Mouse (Mus musculus) embryo, embryonic 11.5 days (tissue): ENCODE measurements around the gene Hs1bp3.

Experiments
- DNase-seq: peaks from one replicate; pipeline ENCODE4 v3.0.0-alpha.2; 2012; ENCODE audit warnings: low read depth, low spot score

Hs1bp3 gene

GRCm38 (mm10) chr12:8336601-8337285 lies 23.5 kb downstream of the Hs1bp3 start:
- DNase-seq: no peak

- no peak for DNase-seq
Measured at GRCm38 (mm10) chr12:8337286-8338060, 24.2 kb downstream of the Hs1bp3 start.

- no peak for DNase-seq
Measured at GRCm38 (mm10) chr12:8338491-8338890, 25.3 kb downstream of the Hs1bp3 start.

- DNase-seq: no peak
Measured at GRCm38 (mm10) chr12:8338918-8339317, 25.7 kb downstream of the Hs1bp3 start.

- no peak for DNase-seq
Measured at GRCm38 (mm10) chr12:8339591-8340319, 26.5 kb downstream of the Hs1bp3 start.

- DNase-seq: no peak
Measured at GRCm38 (mm10) chr12:8341008-8341407, 27.8 kb downstream of the Hs1bp3 start.

GRCm38 (mm10) chr12:8343381-8343780 lies 30.1 kb downstream of the Hs1bp3 start:
- DNase-seq: no peak

- no peak for DNase-seq
Measured at GRCm38 (mm10) chr12:8344897-8345296, 31.7 kb downstream of the Hs1bp3 start.

GRCm38 (mm10) chr12:8345539-8345938 lies 32.3 kb downstream of the Hs1bp3 start:
- no peak for DNase-seq

GRCm38 (mm10) chr12:8347746-8348462 lies 34.7 kb downstream of the Hs1bp3 start:
- no peak for DNase-seq

GRCm38 (mm10) chr12:8348733-8349513 lies 35.7 kb downstream of the Hs1bp3 start:
- no peak for DNase-seq

GRCm38 (mm10) chr12:8351025-8351903 lies 38.0 kb downstream of the Hs1bp3 start:
- DNase-seq: no peak

GRCm38 (mm10) chr12:8353071-8353470 lies 39.8 kb downstream of the Hs1bp3 start:
- DNase-seq: no peak

- no peak for DNase-seq
Measured at GRCm38 (mm10) chr12:8354187-8354586, 41.0 kb downstream of the Hs1bp3 start.

GRCm38 (mm10) chr12:8355011-8355410 lies 41.8 kb downstream of the Hs1bp3 start:
- DNase-seq: no peak

- no peak for DNase-seq
Measured at GRCm38 (mm10) chr12:8357449-8357848, 44.2 kb downstream of the Hs1bp3 start.

- no peak for DNase-seq
Measured at GRCm38 (mm10) chr12:8358344-8358966, 45.2 kb downstream of the Hs1bp3 start.

GRCm38 (mm10) chr12:8359418-8360112 lies 46.3 kb downstream of the Hs1bp3 start:
- DNase-seq: no peak

GRCm38 (mm10) chr12:8361866-8362265 lies 48.6 kb downstream of the Hs1bp3 start:
- no peak for DNase-seq
